Mouse (Mus musculus): ENCODE data around the gene Otos. TPM values are rescaled to one million over a fixed set of nuclear protein-coding genes. Genes with fewer than 3 reads are reported as not detected.

Otos gene
- polyA plus RNA-seq (2012) = 0.13 TPM in 1 of 2 replicates, not detected in the other

- no peak for TF ChIP-seq GATA1 (IDR thresholded peaks at IDR 0.05; ENCODE audit: low read length)
Observed at GRCm38 (mm10) chr1:92648673-92649072, at the start of gene Otos. Gene Otos, minus strand, starts transcription at chr1:92648841.

- no peak for TF ChIP-seq GATA1 (IDR thresholded peaks at IDR 0.05; ENCODE audit: low read length)
Observed at GRCm38 (mm10) chr1:92696848-92697247, 48.2 kb upstream of the Otos start.

- TF ChIP-seq GATA1 (IDR thresholded peaks at IDR 0.05; ENCODE audit: low read length) = no peak
Observed at GRCm38 (mm10) chr1:92695751-92696150, 47.1 kb upstream of the Otos start.

GRCm38 (mm10) chr1:92691166-92691844 lies 42.7 kb upstream of the Otos start:
- TF ChIP-seq GATA1 (IDR thresholded peaks at IDR 0.05; ENCODE audit: low read length) = no peak

GRCm38 (mm10) chr1:92686994-92687393 lies 38.4 kb upstream of the Otos start:
- TF ChIP-seq GATA1 (IDR thresholded peaks at IDR 0.05; ENCODE audit: low read length) = no peak

GRCm38 (mm10) chr1:92683151-92683550 lies 34.5 kb upstream of the Otos start:
- TF ChIP-seq GATA1 (IDR thresholded peaks at IDR 0.05; ENCODE audit: low read length) = no peak

GRCm38 (mm10) chr1:92680668-92681603 lies 32.3 kb upstream of the Otos start:
- no peak for TF ChIP-seq GATA1 (IDR thresholded peaks at IDR 0.05; ENCODE audit: low read length)

GRCm38 (mm10) chr1:92678757-92679156 lies 30.1 kb upstream of the Otos start:
- TF ChIP-seq GATA1 (IDR thresholded peaks at IDR 0.05; ENCODE audit: low read length) = no peak

- no peak for TF ChIP-seq GATA1 (IDR thresholded peaks at IDR 0.05; ENCODE audit: low read length)
Observed at GRCm38 (mm10) chr1:92676676-92676975, 28.0 kb upstream of the Otos start.

- TF ChIP-seq GATA1 (IDR thresholded peaks at IDR 0.05; ENCODE audit: low read length) = no peak
Observed at GRCm38 (mm10) chr1:92675932-92676675, 27.5 kb upstream of the Otos start.

- TF ChIP-seq GATA1 (IDR thresholded peaks at IDR 0.05; ENCODE audit: low read length) = no peak
Observed at GRCm38 (mm10) chr1:92673258-92673782, 24.7 kb upstream of the Otos start.

- TF ChIP-seq GATA1 (IDR thresholded peaks at IDR 0.05; ENCODE audit: low read length) = no peak
Observed at GRCm38 (mm10) chr1:92671326-92671725, 22.7 kb upstream of the Otos start.

- no peak for TF ChIP-seq GATA1 (IDR thresholded peaks at IDR 0.05; ENCODE audit: low read length)
Observed at GRCm38 (mm10) chr1:92669430-92669829, 20.8 kb upstream of the Otos start.

GRCm38 (mm10) chr1:92667106-92667505 lies 18.5 kb upstream of the Otos start:
- TF ChIP-seq GATA1 (IDR thresholded peaks at IDR 0.05; ENCODE audit: low read length) = no peak

- peak; percentile 66 for TF ChIP-seq GATA1 (IDR thresholded peaks at IDR 0.05; ENCODE audit: low read length)
Observed at GRCm38 (mm10) chr1:92659392-92659791, 10.8 kb upstream of the Otos start.
